Mouse (Mus musculus) erythroblast, embryonic 14.5 days (primary cell): ENCODE data around the gene E2f6.

ENCODE experiments used
- GATA1 ChIP-seq: IDR thresholded peaks from 2 replicates; pipeline ENCODE4 v1.6.1; 2012; ENCODE audit warnings: low read length, inconsistent platforms, mixed read lengths
- TAL1 ChIP-seq: IDR thresholded peaks from 3 replicates; pipeline ENCODE4 v1.6.1; 2012; ENCODE audit warnings: low read length, inconsistent platforms, mixed read lengths

- TF ChIP-seq TAL1 (no peak), GATA1 (no peak)
These were observed 71.7 kb downstream of the E2f6 start for GRCm38 (mm10) chr12:16882442-16882841.
